Mouse (Mus musculus): ENCODE measurements at regions not wholly inside any gene's neighbourhood (a gene's known extent, or its start where the extent isn't known, plus 50 kb on each side); places are given as distances from the start of the nearest gene placed in this dataset.

DNA sequence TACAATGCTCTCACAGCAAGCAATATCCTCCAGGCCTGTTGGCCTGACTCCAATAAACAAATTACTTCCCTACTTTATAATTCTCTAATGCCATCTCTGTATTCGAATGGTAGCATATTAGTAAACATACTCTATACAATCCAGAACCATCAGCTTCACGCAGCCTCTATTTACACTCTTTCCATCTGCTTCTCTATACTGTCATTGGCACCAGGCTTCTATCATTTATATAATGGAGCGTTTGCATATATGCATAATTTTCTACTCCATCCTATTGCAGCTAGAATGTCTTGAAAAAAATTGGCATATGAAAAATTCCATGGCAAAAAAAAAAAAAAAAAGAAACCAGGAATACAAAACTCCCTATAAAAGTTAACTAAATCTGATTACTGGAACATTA is 369.6 kb downstream of the Gm21833 start:
- no peaks in the 10 kb centered on the region for H3K9me3 ChIP-seq
- H3K9ac ChIP-seq: no peak overlapping the region
- 83% methylated on average over 3 of the region's 3 CpGs for WGBS
- H3K36me3 ChIP-seq: no peaks in the 10 kb centered on the region
- no peak overlapping the region for H3K4me3 ChIP-seq
- no peak overlapping the region for H3K27ac ChIP-seq
- H3K4me1 ChIP-seq: no peaks in the 10 kb centered on the region
- no peak overlapping the region for H3K4me2 ChIP-seq (replicated peaks)
- H3K27me3 ChIP-seq: no peaks in the 10 kb centered on the region
- ATAC-seq (ENCODE audit: insufficient number of reproducible peaks, insufficient read depth, low FRiP score, low TSS enrichment): no peak

Measured in embryonic facial prominence, embryonic 12.5 days (tissue).